Mouse (Mus musculus): ENCODE measurements around the gene Gpr61. TPM values are rescaled to one million over a fixed set of nuclear protein-coding genes. Genes with fewer than 3 reads are reported as not detected.

Gene Gpr61
- not detected in 4 replicates for total RNA-seq (2023; ENCODE audit: inconsistent age)

DNA sequence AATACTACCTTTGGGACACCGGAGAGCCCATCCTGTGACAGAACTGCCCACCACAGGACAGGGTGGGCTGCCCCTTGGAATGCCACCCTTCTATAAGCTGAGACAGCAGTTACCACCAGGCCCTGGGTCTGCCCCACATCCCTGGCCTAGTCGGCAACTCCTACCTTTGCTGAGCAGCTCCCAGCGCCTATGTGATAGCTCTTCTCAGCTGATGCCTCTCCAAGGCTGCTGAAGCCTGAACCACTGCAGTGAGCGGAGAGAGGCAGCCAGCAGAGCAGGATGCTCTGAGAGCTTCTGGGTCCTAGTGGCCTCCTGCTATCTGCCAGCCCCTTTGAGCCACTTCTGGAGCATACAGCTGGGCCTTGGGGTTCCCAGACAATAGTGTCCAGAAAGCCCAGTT is at the start of gene Gpr61:
Gpr61 (minus strand) TSS at position 227 of the 400 bp plus-strand sequence.

DNA sequence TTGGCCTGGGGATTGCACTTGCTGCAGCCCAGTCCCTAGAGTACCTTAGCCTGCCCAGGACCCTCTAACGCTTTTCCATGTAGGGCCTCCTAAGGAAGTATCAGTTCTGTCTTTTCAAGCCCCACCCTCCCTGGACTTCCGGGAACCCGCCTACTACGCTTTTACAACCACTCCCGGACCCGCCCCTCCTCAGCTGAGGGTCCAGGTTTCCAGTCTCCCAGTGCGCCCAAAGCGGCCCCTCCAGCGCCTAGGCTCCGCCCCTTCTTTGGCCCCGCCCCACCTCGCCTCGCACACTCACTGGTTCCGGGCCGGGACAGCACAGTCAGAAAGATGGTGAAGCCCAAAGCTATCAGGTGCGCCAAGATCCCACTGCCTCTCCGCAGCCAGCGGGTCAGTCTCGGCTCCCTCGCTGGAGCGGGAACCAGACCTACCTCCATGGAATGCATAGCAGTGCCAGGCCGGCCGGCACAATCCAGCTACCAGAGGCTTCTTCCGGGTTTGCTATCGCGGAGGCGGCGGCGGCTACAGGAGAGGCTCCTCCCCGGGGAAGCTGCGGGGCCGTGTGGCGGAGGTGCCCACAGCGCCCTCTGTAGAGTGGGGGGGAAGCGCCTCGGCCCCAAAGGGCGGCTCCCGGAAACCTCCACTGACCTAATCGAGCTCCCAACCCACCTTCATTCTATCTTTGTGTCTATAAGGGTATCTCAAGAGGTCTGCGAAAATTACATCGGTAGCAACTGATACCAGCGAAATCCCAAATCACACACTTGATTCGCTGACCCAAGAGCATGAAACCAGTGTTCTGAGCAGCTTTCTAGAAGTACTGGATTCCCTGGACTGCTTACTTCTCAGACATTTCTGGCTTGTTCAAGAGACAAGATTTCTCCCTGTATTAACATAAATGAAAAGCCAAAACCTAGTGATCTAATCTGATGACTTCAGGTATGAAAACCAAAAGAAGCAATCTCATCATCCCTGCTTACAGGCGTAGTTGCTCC is 45.9 kb upstream of the Gpr61 start, which contains the start of gene Cyb561d1:
Cyb561d1 (minus strand) TSS at position 884 of the 995 bp plus-strand sequence.

DNA sequence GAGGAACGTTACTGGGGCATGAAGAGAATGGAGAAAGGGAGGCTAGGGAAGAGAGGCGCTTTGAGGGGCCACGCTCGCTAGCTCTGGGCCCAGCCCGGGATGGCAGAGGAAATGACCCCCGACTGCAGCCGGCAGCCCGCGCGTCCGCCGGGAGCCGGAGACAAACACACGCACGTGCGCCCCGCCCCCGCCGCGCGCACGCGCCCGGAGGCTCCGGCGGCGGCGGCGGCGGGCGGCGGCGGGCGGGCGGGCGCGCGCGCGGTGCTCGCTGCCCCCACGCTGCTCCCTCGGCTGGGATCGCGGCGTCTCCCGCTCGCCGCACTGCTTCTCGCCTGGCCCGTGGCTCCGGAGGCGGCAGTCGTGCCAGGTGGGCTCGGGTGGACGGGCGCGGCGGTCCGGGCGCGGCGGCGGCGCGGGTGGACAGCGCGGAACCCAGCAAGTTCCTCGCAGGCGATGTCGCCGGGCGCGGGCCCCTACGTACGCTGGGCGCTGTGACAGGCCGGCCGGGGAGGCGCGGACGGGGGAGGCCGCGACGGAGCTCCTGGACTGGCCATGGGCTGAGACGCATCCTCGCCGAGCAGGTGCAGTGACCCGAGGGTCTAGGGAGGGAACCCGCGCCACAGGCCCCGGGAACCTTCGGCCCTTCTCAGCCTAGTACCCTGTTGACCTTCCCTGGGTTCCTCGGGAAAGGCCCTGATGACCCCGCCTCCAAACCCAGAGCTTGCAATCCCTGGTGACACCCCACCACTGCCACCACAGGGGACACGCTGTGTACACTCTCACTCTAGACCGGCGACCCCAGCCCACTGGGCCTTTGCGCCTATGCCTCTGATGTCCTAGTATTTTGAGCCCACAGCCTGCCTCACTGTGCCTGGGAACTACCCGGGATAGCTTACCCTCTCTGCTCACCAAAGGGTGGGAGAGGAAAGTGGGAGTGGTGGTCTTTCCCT is 31.7 kb upstream of the Gpr61 start, which contains the start of gene Amigo1:
Amigo1 (plus strand) TSS at position 238 of the 950 bp plus-strand sequence.

GRCm38 (mm10) chr3:108145534-108146445 is 8.9 kb downstream of the Gpr61 start, which contains the start of gene Gnai3:
Gene Gnai3 (minus strand): TSS chr3:108146146.

Other genes starting within 250 kb of the Gpr61 start
- 3.0 to 3.4 TPM (median 3.2 TPM) in 4 replicates for gene Gstm7, start 223.1 kb downstream of the Gpr61 start, total RNA-seq (2023; ENCODE audit: inconsistent age)
- not detected in 4 replicates for gene Gstm6, start 211.1 kb downstream of the Gpr61 start, total RNA-seq (2023; ENCODE audit: inconsistent age)
- gene Gstm3, start 185.6 kb downstream of the Gpr61 start, total RNA-seq (2023; ENCODE audit: inconsistent age) = not detected in 4 replicates
- gene Gstm2, start 168.4 kb downstream of the Gpr61 start, total RNA-seq (2023; ENCODE audit: inconsistent age) = 0.51 TPM in 1 of 4 replicates, not detected in the others
- 11.9 to 14.4 TPM (median 12.6 TPM) in 4 replicates for gene Gstm1, start 136.9 kb downstream of the Gpr61 start, total RNA-seq (2023; ENCODE audit: inconsistent age)
- gene Gstm4, start 110.0 kb downstream of the Gpr61 start, total RNA-seq (2023; ENCODE audit: inconsistent age) = 4.1 to 6.6 TPM (median 4.8 TPM) in 4 replicates
- 29.2 to 32.0 TPM (median 29.8 TPM) in 4 replicates for gene Ampd2, start 68.2 kb downstream of the Gpr61 start, total RNA-seq (2023; ENCODE audit: inconsistent age)
- not detected in 4 replicates for gene Gnat2, start 62.1 kb downstream of the Gpr61 start, total RNA-seq (2023; ENCODE audit: inconsistent age)
- gene Gnai3, start 8.7 kb downstream of the Gpr61 start, total RNA-seq (2023; ENCODE audit: inconsistent age) = 67.0 to 68.8 TPM (median 67.8 TPM) in 4 replicates
- gene Amigo1, start 31.5 kb upstream of the Gpr61 start, total RNA-seq (2023; ENCODE audit: inconsistent age) = 1.4 to 4.6 TPM (median 3.2 TPM) in 4 replicates
- gene Cyb561d1, start 46.3 kb upstream of the Gpr61 start, total RNA-seq (2023; ENCODE audit: inconsistent age) = 26.9 to 31.7 TPM (median 31.1 TPM) in 4 replicates
- 28.1 to 38.7 TPM (median 30.5 TPM) in 4 replicates for gene Atxn7l2, start 56.1 kb upstream of the Gpr61 start, total RNA-seq (2023; ENCODE audit: inconsistent age)
- not detected in 4 replicates for gene Sypl2, start 71.8 kb upstream of the Gpr61 start, total RNA-seq (2023; ENCODE audit: inconsistent age)
- 37.3 to 49.8 TPM (median 39.4 TPM) in 4 replicates for gene Psma5, start 102.0 kb upstream of the Gpr61 start, total RNA-seq (2023; ENCODE audit: inconsistent age)
- 0.63 to 0.93 TPM (median 0.69 TPM) in 4 replicates for gene Sort1, start 129.2 kb upstream of the Gpr61 start, total RNA-seq (2023; ENCODE audit: inconsistent age)
- gene Mybphl, start 210.0 kb upstream of the Gpr61 start, total RNA-seq (2023; ENCODE audit: inconsistent age) = not detected in 4 replicates
- 0.74 to 1.4 TPM (median 1.0 TPM) in 4 replicates for gene Psrc1, start 229.0 kb upstream of the Gpr61 start, total RNA-seq (2023; ENCODE audit: inconsistent age)